Mouse (Mus musculus) neutrophil, adult 5-6 weeks (primary cell): Measurements from ENCODE around the gene H1f0. TPM values are rescaled to one million over a fixed set of nuclear protein-coding genes. Genes with fewer than 3 reads are reported as not detected.
"Not testable (repeated sequence)": the region's sequence is repeated elsewhere in the genome, so short reads cannot be mapped to it uniquely, and the experiment has no call there.

Source experiments
- ATAC-seq: fragments of 151-379, 151-347 bp; 2 replicates; pipeline ENCODE4 v1.8.0; 2017; ENCODE audit warnings: mild to moderate bottlenecking, moderate TSS enrichment; ENCODE audit not compliant: insufficient number of reproducible peaks, poor library complexity, low FRiP score, severe bottlenecking; ENCODE audit errors: extremely low read depth
- total RNA-seq: library from RNA; stranded (forward); fragments of 200-1000 nt; gene quantifications from 2 replicates; pipeline ENCODE4 v1.2.3, GENCODE M21; 2017

H1f0 gene
- total RNA-seq, 1 experiment from 2014 or later = 6.8 TPM

DNA sequence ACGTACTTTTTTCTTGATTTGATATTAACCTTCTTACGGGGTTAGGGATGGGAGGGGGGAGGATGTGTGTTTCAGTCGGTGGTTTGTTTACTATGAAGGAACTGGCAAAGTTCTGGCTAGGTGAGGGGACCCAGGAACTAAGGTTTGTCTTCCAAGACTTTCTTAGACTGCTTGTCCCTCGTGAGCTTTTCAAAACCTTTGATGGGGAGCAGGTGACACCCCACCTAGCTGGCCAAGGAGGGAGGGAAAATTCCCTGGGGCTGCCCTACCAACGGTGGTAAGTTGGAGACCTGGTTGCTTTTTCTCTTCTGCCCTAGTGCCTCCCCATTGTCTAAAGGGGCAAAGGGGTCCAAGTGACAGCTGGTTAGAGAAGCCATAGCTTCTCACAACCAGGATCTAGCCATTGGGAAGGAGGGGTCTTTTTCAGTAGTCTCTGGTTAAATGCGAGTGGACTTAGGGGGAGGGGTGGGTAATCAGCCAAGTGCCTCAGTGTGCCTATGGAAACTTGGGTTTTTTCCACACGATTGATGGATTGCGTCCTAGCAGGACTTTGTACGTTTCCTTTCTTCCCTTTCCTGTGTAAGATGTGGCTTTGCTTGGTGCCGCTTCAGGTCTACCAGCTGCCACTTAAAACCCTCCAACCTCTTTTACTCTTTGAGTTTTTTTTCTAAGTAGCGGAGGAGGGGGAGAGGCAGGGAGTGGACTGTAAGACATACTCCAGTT lies 1.4 kb downstream of the H1f0 start:
- ATAC-seq = no peak

DNA sequence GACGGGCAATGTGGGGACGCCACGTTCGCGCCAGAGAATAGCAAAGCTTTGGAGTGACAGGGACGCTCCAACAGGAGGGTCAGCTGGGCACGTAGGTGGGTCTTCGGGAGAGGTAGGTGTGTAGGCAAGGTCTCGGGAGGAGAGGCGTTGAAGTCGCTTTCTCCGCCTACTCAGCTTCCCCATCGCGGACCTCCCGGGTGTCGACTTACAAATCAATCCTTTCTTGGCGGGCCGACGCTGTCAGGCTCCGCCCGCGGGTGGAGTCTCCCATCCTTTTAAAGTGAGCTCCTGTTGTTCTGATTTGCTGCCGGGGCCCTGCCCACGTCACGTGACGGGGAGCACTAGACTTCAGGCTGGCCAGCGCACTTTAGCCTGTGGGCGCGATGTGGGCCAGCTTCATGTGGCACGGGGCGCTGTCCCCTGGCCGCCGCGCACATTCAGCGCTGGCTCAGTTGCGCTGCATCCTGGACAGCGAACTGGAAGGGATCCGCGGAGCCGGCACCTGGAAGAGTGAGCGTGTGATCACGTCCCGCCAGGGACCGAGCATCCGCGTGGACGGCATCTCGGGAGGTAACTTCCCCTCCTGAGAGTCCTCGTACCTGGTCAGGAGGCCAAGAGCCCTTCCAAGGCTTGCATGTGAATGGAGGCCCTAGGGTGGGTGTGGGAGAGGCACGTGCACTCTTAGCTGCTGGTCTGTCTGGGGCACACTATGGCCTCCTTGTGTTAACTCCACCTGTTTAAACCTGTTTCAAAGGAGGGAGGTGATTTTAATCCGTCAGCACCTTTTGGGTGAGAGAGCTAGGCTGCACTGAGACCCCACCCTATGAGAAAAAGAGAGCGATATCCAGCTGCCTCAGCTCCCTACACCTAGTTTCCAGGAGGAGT lies 2.5 kb downstream of the H1f0 start:
- peak; percentile 42 for ATAC-seq

DNA sequence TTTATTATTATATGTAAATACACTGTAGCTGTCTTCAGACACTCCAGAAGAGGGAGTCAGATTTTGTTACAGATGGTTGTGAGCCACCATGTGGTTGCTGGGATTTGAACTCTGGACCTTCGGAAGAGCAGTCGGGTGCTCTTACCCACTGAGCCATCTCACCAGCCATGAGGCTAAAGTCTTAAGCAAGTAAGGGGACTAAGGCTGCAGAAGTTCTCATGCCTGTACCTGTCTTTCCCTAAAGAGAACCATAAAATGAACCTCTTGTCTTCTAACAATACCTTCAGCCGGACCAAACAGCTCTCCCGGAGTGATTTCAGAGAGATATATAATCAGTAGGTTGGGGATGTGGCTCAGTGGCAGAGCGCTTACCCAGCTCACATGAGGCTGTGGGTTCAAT lies 3.7 kb downstream of the H1f0 start:
- not testable (repeated sequence) for ATAC-seq

DNA sequence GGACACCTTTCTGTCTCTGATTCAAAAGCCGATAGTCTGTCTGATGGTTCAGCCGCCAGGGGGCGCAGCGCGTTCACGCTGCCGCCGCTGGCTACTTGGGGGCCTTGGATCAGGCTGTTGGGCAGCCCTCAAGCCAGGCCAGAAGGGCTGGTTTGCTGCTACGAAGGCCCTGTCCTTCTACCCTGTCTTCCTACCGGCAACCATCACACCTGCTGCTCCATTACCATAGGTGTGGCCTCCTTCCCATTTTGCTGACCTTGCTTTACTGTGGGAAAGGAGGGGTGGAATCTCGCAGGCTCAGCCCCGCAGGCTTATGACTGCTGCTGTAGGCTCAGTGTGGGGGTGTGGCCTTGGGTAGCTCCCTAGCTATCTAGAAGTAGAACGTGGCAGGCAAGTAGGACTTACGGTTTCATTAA lies 9.7 kb downstream of the H1f0 start:
- ATAC-seq = no peak

DNA sequence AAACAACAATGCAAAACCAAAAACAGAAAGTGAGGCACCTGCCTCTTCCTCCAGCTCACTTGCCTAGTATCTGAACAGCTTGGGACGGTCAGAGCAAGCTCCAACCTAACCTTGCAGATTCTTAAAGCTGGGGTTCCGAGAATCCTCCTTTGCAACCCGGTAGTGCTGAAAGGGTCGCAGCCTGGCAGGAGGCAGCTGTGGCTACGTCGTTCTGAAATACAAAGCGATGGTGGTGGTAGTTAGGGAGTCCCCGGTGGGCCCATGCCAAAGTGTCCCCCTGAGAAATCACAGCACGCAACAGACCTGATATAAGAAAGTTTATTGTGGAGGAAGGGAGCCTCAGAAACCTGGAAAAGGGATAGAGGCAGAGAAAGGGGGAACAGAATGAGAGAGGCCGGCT lies 10.1 kb downstream of the H1f0 start:
- no peak for ATAC-seq

DNA sequence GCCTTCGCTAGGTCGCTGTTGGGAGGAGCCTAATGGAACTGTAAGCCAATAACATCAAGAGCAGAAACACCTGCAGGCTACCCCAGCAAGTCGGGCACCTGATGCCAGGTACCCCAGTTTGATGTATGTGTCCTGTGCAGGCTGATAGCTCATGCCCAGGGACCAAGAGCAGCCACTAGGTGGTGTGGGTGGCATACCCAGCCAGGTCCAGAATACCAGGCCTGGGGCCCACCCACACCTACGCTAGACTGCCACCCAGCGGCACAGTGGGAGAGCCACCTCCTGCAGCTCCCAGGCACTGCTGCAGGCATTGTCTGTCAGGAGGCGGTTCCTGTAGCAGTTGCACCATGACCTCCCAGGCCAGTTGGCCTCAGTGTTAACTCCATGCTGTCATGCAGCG lies 10.6 kb downstream of the H1f0 start:
- ATAC-seq = peak; percentile 92

DNA sequence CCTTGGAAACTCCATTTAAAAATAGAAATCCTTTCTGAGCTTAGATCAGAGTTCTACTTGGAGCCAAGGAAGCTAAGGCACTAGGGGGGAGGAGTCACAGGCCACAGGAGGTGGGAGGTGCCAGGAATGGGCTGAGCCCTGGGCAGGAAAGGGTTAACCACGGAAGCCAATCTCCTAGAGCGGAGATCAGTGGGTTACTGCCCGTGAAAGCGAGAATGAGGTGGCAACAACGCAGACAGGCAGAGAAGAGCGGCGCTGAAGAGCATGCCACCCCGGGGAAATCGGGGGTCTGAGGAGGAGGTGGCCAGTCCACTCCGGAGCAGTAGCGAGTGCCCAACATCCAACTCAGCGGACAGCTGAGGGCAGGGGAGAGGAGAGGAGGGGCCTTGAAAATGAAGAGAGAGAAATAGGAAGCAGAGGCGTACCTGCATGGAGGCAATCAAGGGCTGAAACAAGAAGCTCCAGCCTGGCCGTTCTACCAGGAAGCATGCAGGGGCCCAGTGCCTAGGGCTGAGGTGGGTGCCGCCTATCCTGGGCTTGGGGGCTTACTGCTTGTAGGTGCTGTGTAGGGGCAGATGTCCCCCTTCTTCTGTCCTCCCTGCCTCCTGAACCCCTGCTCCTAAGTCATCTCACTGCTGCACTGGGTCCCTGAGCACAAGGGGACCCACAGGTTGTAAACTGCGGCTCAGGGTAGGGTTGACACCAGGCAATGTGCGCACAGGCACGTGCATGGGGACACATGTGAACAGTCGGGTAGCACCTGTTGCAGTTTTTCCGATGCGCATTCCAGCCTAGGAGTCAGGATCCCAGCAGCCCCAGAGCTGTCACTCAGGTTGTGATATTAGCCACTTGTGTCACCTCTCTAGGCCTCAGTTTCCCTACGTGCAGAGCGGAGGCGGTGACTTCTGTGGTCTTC lies 12.5 kb downstream of the H1f0 start:
- ATAC-seq = no peak

DNA sequence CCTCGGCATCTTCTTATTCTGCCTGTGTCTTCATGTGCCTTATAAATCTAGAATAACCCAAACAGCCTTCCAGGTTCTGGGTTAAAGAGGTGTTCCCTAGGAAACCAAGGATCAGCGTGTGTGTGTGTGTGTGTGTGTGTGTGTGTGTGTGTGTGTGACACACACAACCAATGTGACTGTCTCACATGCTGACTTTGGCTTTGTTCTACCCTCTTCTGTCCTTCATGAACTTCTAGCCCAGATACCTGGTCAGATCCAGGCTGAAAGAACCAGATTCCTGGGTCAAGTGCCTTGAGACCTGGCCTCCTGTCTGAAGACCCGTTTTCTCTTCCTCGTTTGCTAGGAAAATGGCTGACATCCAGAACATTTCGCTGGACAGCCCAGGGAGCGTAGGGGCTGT lies 13.3 kb downstream of the H1f0 start, which contains the start of gene Galr3:
TSS of gene Galr3 (plus strand) at position 301 of the 400 bp plus-strand sequence.
- no peak for ATAC-seq

DNA sequence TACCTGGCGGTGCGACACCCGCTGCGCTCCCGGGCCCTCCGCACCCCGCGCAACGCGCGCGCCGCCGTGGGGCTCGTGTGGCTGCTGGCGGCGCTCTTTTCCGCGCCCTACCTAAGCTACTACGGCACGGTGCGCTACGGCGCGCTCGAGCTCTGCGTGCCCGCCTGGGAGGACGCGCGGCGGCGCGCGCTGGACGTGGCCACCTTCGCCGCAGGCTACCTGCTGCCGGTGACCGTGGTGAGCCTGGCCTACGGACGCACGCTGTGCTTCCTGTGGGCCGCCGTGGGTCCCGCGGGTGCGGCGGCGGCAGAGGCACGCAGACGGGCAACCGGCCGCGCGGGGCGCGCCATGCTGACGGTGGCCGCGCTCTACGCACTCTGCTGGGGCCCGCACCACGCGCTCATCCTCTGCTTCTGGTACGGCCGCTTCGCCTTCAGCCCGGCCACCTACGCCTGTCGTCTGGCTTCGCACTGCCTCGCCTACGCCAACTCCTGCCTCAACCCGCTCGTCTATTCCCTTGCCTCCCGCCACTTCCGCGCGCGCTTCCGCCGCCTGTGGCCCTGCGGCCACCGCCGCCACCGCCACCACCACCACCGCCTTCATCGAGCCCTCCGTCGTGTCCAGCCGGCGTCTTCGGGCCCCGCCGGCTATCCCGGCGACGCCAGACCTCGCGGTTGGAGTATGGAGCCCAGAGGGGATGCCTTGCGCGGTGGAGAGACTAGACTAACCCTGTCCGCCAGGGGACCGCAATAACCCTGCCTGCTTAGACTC lies 14.7 kb downstream of the H1f0 start:
- no peak for ATAC-seq

DNA sequence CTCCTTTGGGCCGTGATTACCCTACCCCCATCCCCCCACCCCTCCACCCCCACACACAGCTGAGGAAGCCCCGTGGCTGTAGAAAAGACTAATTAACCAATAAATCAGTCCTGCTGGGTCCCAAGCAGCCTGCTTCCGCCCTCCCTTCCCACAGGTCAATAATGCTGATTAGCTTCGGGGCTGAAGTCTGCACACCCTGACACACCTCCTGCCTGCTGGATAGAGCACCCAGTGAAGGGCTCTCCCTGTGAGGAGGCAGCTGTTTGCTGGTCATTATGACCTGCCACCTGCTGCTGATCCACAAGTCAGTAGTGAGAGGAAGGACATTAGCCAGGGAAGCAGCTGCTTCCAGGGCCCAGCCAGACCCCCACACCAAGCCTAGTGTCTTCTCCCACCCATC lies 16.6 kb downstream of the H1f0 start:
- ATAC-seq = no peak

DNA sequence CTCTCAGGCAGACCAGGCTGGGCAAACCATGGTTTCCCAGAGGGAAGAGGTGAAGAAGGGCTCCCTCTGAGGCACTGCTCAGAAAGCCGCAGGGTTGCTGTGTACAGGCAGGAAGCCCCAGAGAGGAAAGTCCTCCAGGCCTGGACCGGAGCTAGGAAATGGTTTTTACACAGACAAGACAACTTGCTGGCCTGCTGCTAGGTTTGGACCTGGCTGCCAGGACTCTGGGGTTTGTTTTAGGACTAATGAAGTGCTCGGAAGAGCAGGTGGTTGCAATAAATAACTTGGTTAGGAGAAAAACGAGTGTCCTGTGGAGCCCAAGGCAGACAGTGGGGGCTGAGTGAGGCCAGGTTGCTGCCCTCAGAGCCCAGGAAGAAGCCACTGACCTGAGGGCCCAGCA lies 19.9 kb downstream of the H1f0 start:
- no peak for ATAC-seq

DNA sequence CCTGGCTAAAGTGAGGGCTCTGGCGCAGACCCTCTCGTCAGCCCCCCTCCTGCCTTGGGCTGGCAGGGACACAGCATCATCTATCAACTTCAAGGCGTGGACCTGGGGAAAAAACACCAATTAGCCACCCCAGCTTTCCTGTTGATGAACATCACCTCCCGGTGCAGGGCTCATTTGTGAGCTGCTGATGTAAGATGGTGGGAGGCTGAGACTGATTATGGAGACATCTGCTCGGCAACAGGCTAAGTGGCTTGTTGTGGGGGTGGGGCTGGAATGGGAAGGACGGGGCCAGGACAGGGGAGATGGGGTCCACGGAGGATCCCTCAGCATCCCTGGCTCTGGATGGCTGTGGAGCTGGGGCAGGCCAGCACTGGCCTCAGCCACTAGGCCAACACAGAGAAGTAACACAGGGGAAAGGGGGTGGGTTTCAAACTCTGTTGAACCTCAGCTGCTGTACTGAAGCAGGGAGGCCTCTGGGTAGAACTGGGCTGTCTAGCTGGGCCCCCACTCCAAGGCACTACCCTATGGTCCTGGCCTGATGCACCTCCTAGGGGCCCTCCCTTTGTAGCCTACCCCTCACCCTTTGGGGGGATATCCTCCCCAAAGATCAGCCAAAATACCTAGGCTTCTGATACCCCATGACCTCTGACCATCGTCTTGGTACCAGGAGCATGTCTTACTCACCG lies 22.1 kb downstream of the H1f0 start:
- ATAC-seq = no peak

DNA sequence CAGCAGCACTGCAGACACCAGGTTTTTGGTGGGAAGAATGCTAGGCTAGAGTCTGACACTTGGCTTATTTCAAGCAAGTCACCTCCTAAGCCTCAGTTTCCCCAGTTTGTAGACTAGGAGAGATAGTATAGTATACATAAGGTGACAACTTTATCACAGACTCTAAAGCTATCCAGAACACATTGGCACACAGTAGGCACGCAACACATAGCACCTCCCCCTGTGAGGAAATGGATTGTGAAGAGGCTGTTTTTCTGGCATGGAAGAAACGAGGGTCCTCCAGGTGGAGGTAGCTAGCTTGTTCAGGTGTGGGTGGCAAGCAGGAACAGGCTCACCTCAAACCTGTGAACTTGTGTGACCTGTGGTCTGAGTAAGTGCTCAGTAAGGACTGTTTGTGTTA lies 22.7 kb downstream of the H1f0 start:
- no peak for ATAC-seq

DNA sequence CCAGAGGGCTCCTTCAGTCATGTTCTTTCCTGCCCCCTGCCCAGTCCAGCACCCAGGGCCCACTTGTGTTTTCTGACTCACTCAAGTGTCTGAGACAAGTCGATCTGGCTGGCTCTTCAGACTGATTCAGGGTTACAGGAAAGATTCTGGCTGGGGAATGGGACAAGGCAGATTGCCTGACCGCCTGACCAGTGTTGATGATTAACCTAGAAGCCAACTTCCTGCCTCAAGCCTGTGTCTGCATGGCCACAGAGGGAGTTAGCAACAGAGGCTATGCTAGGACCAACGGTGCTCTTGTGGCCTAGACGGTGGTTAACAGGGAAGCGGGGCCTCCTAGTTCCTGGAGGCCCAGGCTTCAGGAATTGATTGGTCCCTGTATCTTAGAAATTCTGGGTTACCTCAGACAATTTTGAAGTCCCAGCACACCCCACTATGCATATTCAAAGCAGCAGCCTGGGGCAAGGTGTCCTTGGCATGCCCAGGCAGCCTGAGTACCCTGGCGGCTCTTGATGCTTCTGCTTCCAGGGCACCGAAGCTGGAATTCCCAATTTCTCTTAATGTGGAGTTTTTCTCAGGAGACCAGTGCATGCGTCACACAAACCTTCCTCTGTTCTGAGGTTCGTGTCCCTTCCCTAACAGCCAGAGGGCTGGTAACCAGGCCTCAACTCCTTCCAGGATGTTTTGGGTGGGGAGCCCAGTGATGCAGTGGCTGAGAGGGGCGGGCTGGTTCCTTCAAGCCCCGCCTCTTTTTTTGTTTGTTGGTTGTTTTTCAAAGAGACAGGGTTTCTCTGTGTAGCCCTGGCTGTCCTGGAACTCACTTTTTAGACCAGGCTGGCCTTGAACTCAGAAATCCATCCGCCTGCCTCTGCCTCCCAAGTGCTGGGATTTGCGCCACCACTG lies 23.5 kb downstream of the H1f0 start:
- ATAC-seq = no peak

DNA sequence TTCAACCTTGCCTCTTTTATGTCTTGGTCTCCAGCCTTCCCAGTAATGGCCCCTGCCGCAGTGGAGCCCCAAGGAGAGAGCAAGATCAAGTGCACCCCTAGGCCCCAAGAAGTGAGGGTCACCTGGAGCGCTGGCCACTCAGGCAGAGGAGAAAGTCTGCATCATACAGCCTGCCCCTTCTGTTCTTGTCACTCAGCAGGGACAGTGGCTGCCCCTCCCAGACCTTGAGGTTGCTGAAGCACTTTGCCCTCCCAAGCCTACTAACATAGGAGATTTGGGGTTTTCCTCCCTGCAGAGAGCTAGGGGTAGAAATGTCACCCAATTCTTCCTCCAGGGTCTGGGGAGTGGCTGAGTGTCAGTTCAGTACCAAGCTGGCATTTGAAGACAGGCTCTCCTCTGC lies 24.1 kb downstream of the H1f0 start:
- ATAC-seq = no peak

DNA sequence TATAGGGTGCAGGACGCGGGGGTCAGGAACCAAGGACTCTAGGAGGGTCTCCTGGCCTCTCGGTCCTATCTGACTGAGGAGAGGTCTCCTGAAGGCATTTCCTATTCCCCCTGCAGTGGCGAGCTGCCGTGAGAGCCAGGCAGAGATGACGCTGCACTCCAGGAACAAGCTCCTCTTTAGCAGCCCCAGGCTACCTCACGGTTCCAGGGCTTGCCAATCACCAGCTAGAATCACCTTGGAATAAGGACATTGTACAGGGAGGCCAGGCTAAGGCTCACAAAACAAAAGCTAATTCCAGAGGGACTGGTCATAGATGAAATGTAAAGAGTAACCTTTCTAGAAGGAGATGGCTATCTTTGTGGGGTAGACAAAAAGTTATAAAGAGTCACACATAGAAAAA lies 28.4 kb downstream of the H1f0 start:
- no peak for ATAC-seq

DNA sequence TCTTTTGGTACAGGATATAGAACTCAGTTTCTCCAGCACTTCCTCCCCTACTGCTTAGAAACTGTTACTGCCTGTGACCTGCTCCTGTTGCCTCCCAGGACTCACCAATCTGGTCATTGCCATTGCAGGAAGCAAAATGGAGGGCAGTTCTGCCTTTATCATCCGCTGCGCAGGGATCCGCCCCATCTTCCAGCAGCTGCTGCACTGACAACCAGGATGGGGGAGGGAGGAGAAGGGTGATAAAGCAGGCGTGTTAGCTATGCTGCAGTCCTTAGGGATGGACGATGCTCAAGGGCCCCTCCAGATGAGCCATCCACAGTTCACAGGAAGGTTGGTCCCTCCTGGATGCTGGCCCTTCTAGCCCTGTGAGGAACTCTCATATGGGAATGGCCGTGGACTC lies 29.6 kb downstream of the H1f0 start:
- ATAC-seq = no peak
